Mouse (Mus musculus): Measurements from ENCODE around the gene Fasn. TPM values are rescaled to one million over a fixed set of nuclear protein-coding genes. Genes with fewer than 3 reads are reported as not detected.

The Fasn gene
- polyA plus RNA-seq, 1 experiment from 2014 or later: 125 TPM

DNA sequence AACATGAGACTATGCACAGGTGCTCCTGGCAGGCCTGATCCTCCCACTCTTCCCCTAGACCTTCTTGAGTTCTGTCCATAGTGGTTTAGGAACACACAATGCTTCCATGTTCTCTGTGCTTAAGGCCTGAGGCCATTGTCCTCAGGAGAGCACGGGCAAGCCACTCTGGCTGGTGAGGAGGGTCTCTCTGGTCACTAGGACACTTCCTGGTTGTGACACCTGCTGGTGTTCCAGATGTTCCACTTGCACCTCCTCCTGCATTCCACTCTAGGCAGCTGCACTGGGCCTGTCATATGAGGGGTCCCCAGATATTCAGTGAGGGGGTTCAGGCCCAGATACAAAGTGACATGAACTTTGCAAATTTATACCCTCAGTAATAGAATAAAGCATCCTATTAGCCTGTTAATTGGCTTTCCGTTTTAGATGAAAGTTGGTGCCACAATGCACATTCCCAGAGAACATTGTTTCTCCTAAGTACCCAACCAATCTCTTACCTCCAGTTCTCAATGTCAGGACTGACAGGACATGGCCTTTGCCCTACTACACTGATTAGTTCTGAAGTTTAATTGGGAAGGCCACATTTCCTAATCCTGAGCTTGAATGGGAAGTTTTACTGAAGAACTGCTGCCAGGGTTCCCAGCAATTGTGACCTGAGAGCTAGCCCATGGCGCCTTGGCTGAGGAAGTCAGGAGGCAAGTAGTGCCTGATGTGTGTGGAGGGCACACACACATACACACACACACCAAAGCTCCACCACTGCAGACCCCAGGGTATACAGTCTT lies 7.5 kb upstream of the Fasn start:
- Histone ChIP-seq H3K4me3 (ENCODE audit: low read depth, low read length) (no peak overlapping the region), H3K27me3 (ENCODE audit: control insufficient read depth, insufficient read depth, low read length) (no peaks in the 10 kb centered on the region), H3K9me3 (ENCODE audit: control insufficient read depth, low read length) (no peaks in the 10 kb centered on the region), H3K27ac (ENCODE audit: low read depth, low read length) (no peak overlapping the region), H3K9ac (ENCODE audit: low read length) (no peak overlapping the region), H3K4me2 (ENCODE audit: low read depth) (no peak overlapping the region), H3K4me1 (ENCODE audit: control insufficient read depth, insufficient read depth, low read length) (no peaks in the 10 kb centered on the region), H3K36me3 (ENCODE audit: control insufficient read depth, insufficient read depth, low read length) (no peaks in the 10 kb centered on the region)
- DNase-seq (ENCODE audit: low spot score) (no peak), ATAC-seq (ENCODE audit: insufficient read depth, low FRiP score, low TSS enrichment) (no peak)
- 79% methylated on average over 3 of the region's 3 CpGs for WGBS

DNA sequence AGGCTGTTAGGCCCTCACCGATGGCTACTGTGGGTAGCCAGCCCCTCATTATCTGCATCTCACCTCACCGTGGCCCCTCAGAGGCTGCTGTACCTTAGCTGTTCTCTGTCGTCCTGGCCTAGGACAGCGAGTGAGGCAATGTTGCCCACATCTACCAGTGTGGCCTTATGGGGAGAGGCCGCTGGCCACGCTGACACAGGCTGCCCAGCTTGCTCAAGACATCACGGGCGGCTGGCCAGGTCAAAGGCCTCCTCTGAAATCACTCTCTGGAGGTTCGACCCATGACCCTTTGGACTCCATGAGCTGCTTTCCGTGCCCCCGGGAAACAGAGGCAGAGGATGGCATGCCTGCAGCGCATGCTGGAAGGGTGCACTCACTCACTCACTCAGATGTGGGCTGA lies 6.3 kb upstream of the Fasn start:
- H3K4me2 ChIP-seq (ENCODE audit: low read depth): no peak overlapping the region
- H3K36me3 ChIP-seq (ENCODE audit: control insufficient read depth, insufficient read depth, low read length): no peaks in the 10 kb centered on the region
- H3K27ac ChIP-seq (ENCODE audit: low read depth, low read length): no peak overlapping the region
- no peak overlapping the region for H3K9ac ChIP-seq (ENCODE audit: low read length)
- no peaks in the 10 kb centered on the region for H3K9me3 ChIP-seq (ENCODE audit: control insufficient read depth, low read length)
- H3K4me3 ChIP-seq (ENCODE audit: low read depth, low read length): no peak overlapping the region
- ATAC-seq (ENCODE audit: insufficient read depth, low FRiP score, low TSS enrichment) (no peak), DNase-seq (ENCODE audit: low spot score) (no peak)
- WGBS: 83% methylated on average over 12 of the region's 12 CpGs
- peaks cover 3% of the 10 kb centered on the region for H3K4me1 ChIP-seq (ENCODE audit: control insufficient read depth, insufficient read depth, low read length)
- H3K27me3 ChIP-seq (ENCODE audit: control insufficient read depth, insufficient read depth, low read length): no peaks in the 10 kb centered on the region

DNA sequence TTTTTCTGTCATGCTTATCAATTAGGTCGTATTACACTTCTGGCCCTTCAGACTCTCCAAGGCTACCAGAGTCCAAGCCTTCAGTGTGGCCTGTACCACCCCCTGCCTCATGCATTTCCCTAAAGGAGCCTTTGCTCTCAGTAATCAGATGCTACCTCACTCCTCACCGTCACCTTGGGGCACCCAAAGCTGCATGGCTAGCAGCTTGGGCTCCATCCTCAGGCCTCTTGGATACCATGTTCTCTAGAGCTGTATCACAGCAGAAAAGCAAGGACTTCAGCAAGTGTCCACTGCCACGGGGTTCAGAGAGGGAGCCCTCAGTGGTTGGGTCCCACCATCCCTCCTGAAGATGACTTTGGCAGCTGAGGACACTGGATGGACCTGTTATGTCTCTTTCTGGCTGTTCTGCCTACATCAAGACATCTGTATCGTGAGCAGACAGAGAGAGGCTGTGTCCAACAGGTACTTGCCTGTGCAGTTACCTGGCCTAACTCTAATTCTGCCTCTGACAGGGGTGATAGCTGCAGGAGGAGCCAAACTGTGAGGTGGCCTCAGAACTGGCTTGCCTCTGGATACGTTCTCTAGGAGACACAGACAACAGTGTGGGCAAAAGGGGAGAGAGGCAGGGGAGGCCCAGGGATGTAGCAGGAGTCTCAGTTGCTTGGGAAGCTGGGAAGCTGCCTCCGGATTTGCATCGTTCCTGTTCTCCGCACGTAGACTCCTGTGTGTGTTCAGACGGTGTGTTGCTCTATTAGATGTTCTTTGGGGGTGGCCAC lies 5.6 kb upstream of the Fasn start:
- no peaks in the 10 kb centered on the region for H3K27me3 ChIP-seq (ENCODE audit: control insufficient read depth, insufficient read depth, low read length)
- peaks cover 10% of the 10 kb centered on the region for H3K4me1 ChIP-seq (ENCODE audit: control insufficient read depth, insufficient read depth, low read length)
- 88% methylated on average over 10 of the region's 10 CpGs for WGBS

GRCm38 (mm10) chr11:120828416-120828815 lies 4.1 kb upstream of the Fasn start:
- DNase-seq (ENCODE audit: low spot score) (no peak), ATAC-seq (ENCODE audit: insufficient read depth, low FRiP score, low TSS enrichment) (no peak)
- H3K9ac ChIP-seq (ENCODE audit: low read length): peak overlapping the region; percentile 14; the same call in 1 of the 2 replicates
- H3K27me3 ChIP-seq (ENCODE audit: control insufficient read depth, insufficient read depth, low read length): no peaks in the 10 kb centered on the region
- H3K9me3 ChIP-seq (ENCODE audit: control insufficient read depth, low read length): no peaks in the 10 kb centered on the region
- H3K4me3 ChIP-seq (ENCODE audit: low read depth, low read length): no peak overlapping the region
- 83% methylated on average over 4 of the region's 4 CpGs for WGBS
- H3K4me2 ChIP-seq (ENCODE audit: low read depth): no peak overlapping the region
- H3K4me1 ChIP-seq (ENCODE audit: control insufficient read depth, insufficient read depth, low read length): peaks cover 10% of the 10 kb centered on the region
- H3K36me3 ChIP-seq (ENCODE audit: control insufficient read depth, insufficient read depth, low read length): no peaks in the 10 kb centered on the region
- no peak overlapping the region for H3K27ac ChIP-seq (ENCODE audit: low read depth, low read length)

More for the DNA sequence above, 5.6 kb upstream of the Fasn start:
- Histone ChIP-seq H3K27ac (ENCODE audit: low read depth, low read length) (no peak overlapping the region), H3K4me2 (ENCODE audit: low read depth) (no peak overlapping the region), H3K9me3 (ENCODE audit: control insufficient read depth, low read length) (no peaks in the 10 kb centered on the region), H3K9ac (ENCODE audit: low read length) (no peak overlapping the region), H3K36me3 (ENCODE audit: control insufficient read depth, insufficient read depth, low read length) (no peaks in the 10 kb centered on the region), H3K4me3 (ENCODE audit: low read depth, low read length) (no peak overlapping the region)
- ATAC-seq (ENCODE audit: insufficient read depth, low FRiP score, low TSS enrichment): no peak
- no peak for DNase-seq (ENCODE audit: low spot score)

GRCm38 (mm10) chr11:120826016-120826953 lies 1.9 kb upstream of the Fasn start:
- Histone ChIP-seq H3K4me2 (ENCODE audit: low read depth) (no peak overlapping the region), H3K4me1 (ENCODE audit: control insufficient read depth, insufficient read depth, low read length) (peaks cover 27% of the 10 kb centered on the region), H3K9ac (ENCODE audit: low read length) (peak overlapping the region; percentile 92), H3K9me3 (ENCODE audit: control insufficient read depth, low read length) (no peaks in the 10 kb centered on the region), H3K4me3 (ENCODE audit: low read depth, low read length) (0 out of 2 replicates have a peak overlapping the region, but pooled peaks have one; percentile 4), H3K27ac (ENCODE audit: low read depth, low read length) (peak overlapping the region; percentile 98), H3K27me3 (ENCODE audit: control insufficient read depth, insufficient read depth, low read length) (no peaks in the 10 kb centered on the region), H3K36me3 (ENCODE audit: control insufficient read depth, insufficient read depth, low read length) (peaks cover 4% of the 10 kb centered on the region)
- WGBS: 81% methylated on average over 8 of the region's 8 CpGs
- DNase-seq (ENCODE audit: low spot score) (no peak), ATAC-seq (ENCODE audit: insufficient read depth, low FRiP score, low TSS enrichment) (no peak)

- H3K9me3 ChIP-seq (ENCODE audit: control insufficient read depth, low read length): no peaks in the 10 kb centered on the region
- H3K27me3 ChIP-seq (ENCODE audit: control insufficient read depth, insufficient read depth, low read length): no peaks in the 10 kb centered on the region
- WGBS: 28% methylated on average over 4 of the region's 4 CpGs
- no peak; the same call in 1 of the 2 replicates for ATAC-seq (ENCODE audit: insufficient read depth, low FRiP score, low TSS enrichment)
- H3K4me3 ChIP-seq (ENCODE audit: low read depth, low read length): peak overlapping the region; percentile 91
- peak overlapping the region; percentile 95 for H3K4me2 ChIP-seq (ENCODE audit: low read depth)
- H3K4me1 ChIP-seq (ENCODE audit: control insufficient read depth, insufficient read depth, low read length): peaks cover 28% of the 10 kb centered on the region
- H3K36me3 ChIP-seq (ENCODE audit: control insufficient read depth, insufficient read depth, low read length): peaks cover 10% of the 10 kb centered on the region
- DNase-seq (ENCODE audit: low spot score): peak; percentile 32
- H3K9ac ChIP-seq (ENCODE audit: low read length): peak overlapping the region; percentile 92
- peak overlapping the region; percentile 98 for H3K27ac ChIP-seq (ENCODE audit: low read depth, low read length)
Measured at GRCm38 (mm10) chr11:120825289-120825863, 1.0 kb upstream of the Fasn start.

DNA sequence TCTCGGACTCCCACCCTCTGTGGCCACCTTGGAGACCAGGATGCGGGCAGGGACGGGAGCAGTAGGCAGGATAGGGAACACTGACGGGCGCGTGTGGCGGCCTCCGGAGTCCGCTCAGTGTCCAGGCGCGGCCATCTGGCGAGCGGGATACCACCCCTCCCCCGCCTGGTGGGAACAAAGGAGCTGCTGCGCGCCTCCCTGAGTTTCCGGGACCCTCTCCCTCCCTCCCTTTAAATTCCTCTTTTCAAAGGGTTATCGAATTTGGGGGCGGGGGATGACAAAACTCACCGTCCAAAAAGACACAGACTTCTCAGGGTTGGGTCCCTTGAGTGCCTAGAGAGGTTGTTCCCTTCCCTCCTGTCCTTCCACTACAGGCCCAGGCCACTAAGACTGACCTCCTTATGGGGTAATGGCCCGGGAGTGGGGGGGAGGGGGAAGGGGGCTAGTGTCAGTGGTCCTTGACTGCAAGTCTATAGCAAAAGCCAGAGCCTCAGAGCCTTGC lies 491 bp upstream of the Fasn start:
- DNase-seq (ENCODE audit: low spot score) (no peak), ATAC-seq (ENCODE audit: insufficient read depth, low FRiP score, low TSS enrichment) (peak; percentile 39)
- Histone ChIP-seq H3K9ac (ENCODE audit: low read length) (peak overlapping the region; percentile 92), H3K4me1 (ENCODE audit: control insufficient read depth, insufficient read depth, low read length) (peaks cover 28% of the 10 kb centered on the region), H3K36me3 (ENCODE audit: control insufficient read depth, insufficient read depth, low read length) (peaks cover 14% of the 10 kb centered on the region), H3K27ac (ENCODE audit: low read depth, low read length) (peak overlapping the region; percentile 98), H3K9me3 (ENCODE audit: control insufficient read depth, low read length) (no peaks in the 10 kb centered on the region), H3K27me3 (ENCODE audit: control insufficient read depth, insufficient read depth, low read length) (no peaks in the 10 kb centered on the region), H3K4me2 (ENCODE audit: low read depth) (peak overlapping the region; percentile 95), H3K4me3 (ENCODE audit: low read depth, low read length) (peak overlapping the region; percentile 91)
- 0% methylated on average over 21 of the region's 21 CpGs for WGBS

- Histone ChIP-seq H3K4me1 (ENCODE audit: control insufficient read depth, insufficient read depth, low read length) (peaks cover 28% of the 10 kb centered on the region), H3K9ac (ENCODE audit: low read length) (peak overlapping the region; percentile 92), H3K4me2 (ENCODE audit: low read depth) (peak overlapping the region; percentile 95), H3K27ac (ENCODE audit: low read depth, low read length) (peak overlapping the region; percentile 98), H3K9me3 (ENCODE audit: control insufficient read depth, low read length) (no peaks in the 10 kb centered on the region), H3K36me3 (ENCODE audit: control insufficient read depth, insufficient read depth, low read length) (peaks cover 25% of the 10 kb centered on the region), H3K4me3 (ENCODE audit: low read depth, low read length) (peak overlapping the region; percentile 91), H3K27me3 (ENCODE audit: control insufficient read depth, insufficient read depth, low read length) (no peaks in the 10 kb centered on the region)
- ATAC-seq (ENCODE audit: insufficient read depth, low FRiP score, low TSS enrichment) (peak; percentile 35), DNase-seq (ENCODE audit: low spot score) (no peak)
- under 1% methylated on average over 40 of the region's 40 CpGs for WGBS
Measured at GRCm38 (mm10) chr11:120823551-120823947, 798 bp downstream of the Fasn start.

Data from neural tube, embryonic 11.5 days (tissue).